Mouse (Mus musculus): ENCODE data around the gene Parm1. TPM values are rescaled to one million over a fixed set of nuclear protein-coding genes. Genes with fewer than 3 reads are reported as not detected.
A peak's percentile ranks its signal among the peaks of the same experiment; 100 is the strongest.

Gene Parm1
- polyA plus RNA-seq, 1 experiment: 0.99 TPM

DNA sequence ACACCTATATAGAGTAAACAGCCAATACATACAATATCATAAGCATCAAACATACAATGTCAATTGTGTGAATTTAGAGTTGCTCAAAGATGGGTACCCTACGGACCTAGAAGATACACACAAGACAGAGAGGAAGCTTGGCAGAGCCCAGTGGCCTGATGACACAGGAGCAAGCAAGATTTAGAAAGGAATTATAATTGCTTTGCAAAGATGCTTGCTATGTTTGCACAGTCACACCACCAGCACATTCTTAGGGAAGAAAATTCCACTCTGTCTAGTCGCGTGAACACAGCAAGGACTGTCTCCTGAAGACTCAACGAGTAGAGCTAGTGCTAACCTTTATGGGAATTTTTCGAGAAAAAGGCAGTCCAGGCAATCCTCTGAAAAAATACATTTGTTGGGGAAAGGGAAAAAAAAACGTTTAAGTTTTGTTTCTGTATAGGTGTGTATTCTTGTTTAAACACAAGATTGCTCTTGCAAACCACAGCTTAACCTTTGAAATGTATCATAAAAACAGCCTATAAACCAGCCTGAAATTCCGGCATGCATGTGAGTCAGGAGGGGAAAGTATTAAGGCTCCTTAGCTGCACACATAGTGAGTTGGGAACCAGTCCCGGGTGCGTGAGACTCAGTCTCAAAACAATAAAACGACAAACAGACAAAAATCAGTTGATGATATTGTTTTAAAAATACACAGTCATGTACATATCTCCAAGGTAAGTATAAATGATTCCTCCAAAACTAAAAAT, 15.5 kb downstream of the Parm1 start:
- Histone ChIP-seq H3K4me1 (ENCODE audit: control insufficient read depth, insufficient read depth, low read length) (no peaks in the 10 kb centered on the region), H3K4me3 (ENCODE audit: control insufficient read depth, low read depth, low read length) (no peak overlapping the region), H3K27ac (ENCODE audit: control insufficient read depth, insufficient read depth, low read depth, low read length) (no peak overlapping the region), H3K27me3 (ENCODE audit: control insufficient read depth, insufficient read depth, low read length) (no peaks in the 10 kb centered on the region), H3K36me3 (ENCODE audit: control insufficient read depth, insufficient read depth, low read length) (no peaks in the 10 kb centered on the region)
- no peak for TF ChIP-seq POLR2A (IDR thresholded peaks at IDR 0.05; ENCODE audit: control insufficient read depth, low read depth, low read length)
- TF ChIP-seq CTCF (IDR thresholded peaks at IDR 0.05; ENCODE audit: control insufficient read depth, insufficient read depth, insufficient replicate concordance, low read depth, low read length): no peak

DNA sequence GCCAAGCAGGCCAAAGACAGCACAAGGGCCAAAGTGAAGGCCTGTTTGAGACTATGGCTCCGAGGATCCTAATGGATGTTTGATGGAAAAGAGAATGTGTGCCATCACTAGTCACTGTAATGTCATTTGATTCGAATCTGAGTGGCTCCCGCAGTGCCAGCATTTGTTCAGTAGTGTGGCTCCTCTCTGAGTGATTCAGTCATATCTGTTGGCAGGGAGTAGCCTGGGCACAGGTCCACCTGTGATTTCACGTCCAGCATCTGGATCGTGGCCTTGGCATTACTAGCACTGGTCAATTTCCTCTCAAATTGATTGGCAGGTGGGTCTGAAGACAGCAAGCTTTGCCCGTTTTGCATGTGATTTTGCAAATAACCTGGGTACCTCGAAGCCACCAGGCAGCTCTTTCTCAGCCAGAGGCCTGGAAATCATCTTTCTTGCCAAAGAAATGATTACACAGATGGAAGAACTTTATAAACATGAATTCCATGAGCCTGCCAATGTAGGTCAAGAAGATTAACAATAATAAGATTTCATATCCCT, 41.7 kb downstream of the Parm1 start:
- no peak for TF ChIP-seq POLR2A (IDR thresholded peaks at IDR 0.05; ENCODE audit: control insufficient read depth, low read depth, low read length)
- TF ChIP-seq CTCF (IDR thresholded peaks at IDR 0.05; ENCODE audit: control insufficient read depth, insufficient read depth, insufficient replicate concordance, low read depth, low read length): no peak
- H3K4me3 ChIP-seq (ENCODE audit: control insufficient read depth, low read depth, low read length): no peak overlapping the region
- no peaks in the 10 kb centered on the region for H3K36me3 ChIP-seq (ENCODE audit: control insufficient read depth, insufficient read depth, low read length)
- H3K27me3 ChIP-seq (ENCODE audit: control insufficient read depth, insufficient read depth, low read length): no peaks in the 10 kb centered on the region
- H3K27ac ChIP-seq (ENCODE audit: control insufficient read depth, insufficient read depth, low read depth, low read length): no peak overlapping the region
- H3K4me1 ChIP-seq (ENCODE audit: control insufficient read depth, insufficient read depth, low read length): no peaks in the 10 kb centered on the region

DNA sequence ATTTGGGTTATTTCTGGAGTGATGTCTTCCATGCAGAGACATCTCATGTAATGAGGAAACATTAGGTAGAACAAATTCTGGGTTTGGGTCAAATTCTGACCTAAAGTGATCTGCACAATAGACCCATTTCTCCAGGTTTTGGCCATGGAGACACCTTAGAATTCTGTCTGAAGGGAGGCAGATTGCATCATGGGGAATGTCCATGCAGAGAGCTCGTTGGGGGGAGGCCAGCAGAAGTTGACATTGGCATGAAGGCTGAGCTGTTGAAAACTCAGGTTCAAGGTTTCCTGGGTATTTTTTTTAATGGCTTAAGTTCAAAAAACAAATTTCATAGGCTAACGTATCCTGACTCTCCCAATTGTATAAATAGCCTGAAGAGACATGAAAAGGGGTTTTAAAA, 42.3 kb downstream of the Parm1 start:
- no peaks in the 10 kb centered on the region for H3K36me3 ChIP-seq (ENCODE audit: control insufficient read depth, insufficient read depth, low read length)
- TF ChIP-seq POLR2A (IDR thresholded peaks at IDR 0.05; ENCODE audit: control insufficient read depth, low read depth, low read length): no peak
- TF ChIP-seq CTCF (IDR thresholded peaks at IDR 0.05; ENCODE audit: control insufficient read depth, insufficient read depth, insufficient replicate concordance, low read depth, low read length): no peak
- H3K27ac ChIP-seq (ENCODE audit: control insufficient read depth, insufficient read depth, low read depth, low read length): no peak overlapping the region
- no peaks in the 10 kb centered on the region for H3K27me3 ChIP-seq (ENCODE audit: control insufficient read depth, insufficient read depth, low read length)
- no peak overlapping the region for H3K4me3 ChIP-seq (ENCODE audit: control insufficient read depth, low read depth, low read length)
- H3K4me1 ChIP-seq (ENCODE audit: control insufficient read depth, insufficient read depth, low read length): no peaks in the 10 kb centered on the region

DNA sequence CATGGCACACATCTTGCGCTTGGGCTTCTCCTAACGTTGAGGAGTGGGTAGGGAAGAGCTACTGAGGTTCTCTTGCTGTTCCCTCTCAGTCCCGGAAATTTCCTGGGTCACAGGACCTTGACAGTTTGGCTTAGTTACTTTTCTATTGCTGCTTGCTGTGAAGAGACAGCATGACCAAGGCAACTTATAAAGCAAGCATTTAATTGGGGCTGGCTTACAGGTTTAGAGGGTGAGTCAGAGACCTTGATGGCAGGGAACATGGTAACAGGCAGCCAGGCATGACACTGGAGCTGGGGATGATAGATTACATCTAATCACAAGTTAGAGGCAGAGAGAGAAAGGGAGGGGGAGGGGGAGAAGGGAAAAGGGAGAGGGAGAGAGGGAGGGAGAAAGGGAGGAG, 44.0 kb downstream of the Parm1 start:
- Histone ChIP-seq H3K4me3 (ENCODE audit: control insufficient read depth, low read depth, low read length) (no peak overlapping the region), H3K4me1 (ENCODE audit: control insufficient read depth, insufficient read depth, low read length) (no peaks in the 10 kb centered on the region), H3K27ac (ENCODE audit: control insufficient read depth, insufficient read depth, low read depth, low read length) (no peak overlapping the region), H3K27me3 (ENCODE audit: control insufficient read depth, insufficient read depth, low read length) (no peaks in the 10 kb centered on the region), H3K36me3 (ENCODE audit: control insufficient read depth, insufficient read depth, low read length) (no peaks in the 10 kb centered on the region)
- TF ChIP-seq CTCF (IDR thresholded peaks at IDR 0.05; ENCODE audit: control insufficient read depth, insufficient read depth, insufficient replicate concordance, low read depth, low read length): no peak
- TF ChIP-seq POLR2A (IDR thresholded peaks at IDR 0.05; ENCODE audit: control insufficient read depth, low read depth, low read length): no peak

DNA sequence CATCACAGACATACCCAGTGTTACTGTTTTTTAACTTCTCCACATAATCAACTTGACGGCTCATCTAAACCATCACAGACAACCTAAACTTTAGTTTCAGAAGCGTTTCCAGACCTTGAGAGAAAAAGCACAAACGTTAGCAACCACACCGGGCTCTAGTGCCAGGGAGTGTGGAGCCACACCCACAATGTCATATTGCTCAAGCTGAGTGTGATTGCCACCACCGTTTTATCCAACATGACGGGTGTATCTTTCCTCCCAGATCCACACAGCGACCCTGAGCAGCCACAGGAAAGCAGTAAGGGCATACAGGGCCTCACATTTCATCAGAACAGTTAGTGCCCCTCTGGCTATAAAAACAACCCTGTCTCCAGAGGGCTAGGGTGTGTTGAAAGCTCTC, 45.1 kb downstream of the Parm1 start:
- TF ChIP-seq POLR2A (IDR thresholded peaks at IDR 0.05; ENCODE audit: control insufficient read depth, low read depth, low read length) (no peak), CTCF (IDR thresholded peaks at IDR 0.05; ENCODE audit: control insufficient read depth, insufficient read depth, insufficient replicate concordance, low read depth, low read length) (no peak)
- Histone ChIP-seq H3K27ac (ENCODE audit: control insufficient read depth, insufficient read depth, low read depth, low read length) (no peak overlapping the region), H3K27me3 (ENCODE audit: control insufficient read depth, insufficient read depth, low read length) (no peaks in the 10 kb centered on the region), H3K4me1 (ENCODE audit: control insufficient read depth, insufficient read depth, low read length) (no peaks in the 10 kb centered on the region), H3K36me3 (ENCODE audit: control insufficient read depth, insufficient read depth, low read length) (no peaks in the 10 kb centered on the region), H3K4me3 (ENCODE audit: control insufficient read depth, low read depth, low read length) (no peak overlapping the region)

DNA sequence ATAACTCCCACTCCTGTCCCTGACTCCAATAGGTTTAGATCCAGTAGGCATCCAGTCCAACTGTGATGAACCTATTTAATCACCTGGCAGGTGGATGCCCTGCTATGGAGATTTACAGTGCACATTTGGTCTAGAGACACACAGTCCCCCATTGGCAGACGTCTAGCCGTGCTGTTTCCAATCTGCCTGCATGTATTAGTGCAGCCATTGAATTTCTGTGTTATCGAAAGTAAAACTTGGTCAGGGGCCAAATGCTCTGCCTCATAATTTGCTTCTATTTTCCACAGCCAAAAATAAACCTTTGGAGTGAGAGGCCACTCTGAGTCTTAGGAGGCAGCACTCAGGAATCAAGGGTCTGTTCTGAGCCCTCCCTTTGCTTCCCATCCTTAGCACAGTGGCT, 46.6 kb downstream of the Parm1 start:
- TF ChIP-seq CTCF (IDR thresholded peaks at IDR 0.05; ENCODE audit: control insufficient read depth, insufficient read depth, insufficient replicate concordance, low read depth, low read length): no peak
- no peak for TF ChIP-seq POLR2A (IDR thresholded peaks at IDR 0.05; ENCODE audit: control insufficient read depth, low read depth, low read length)
- Histone ChIP-seq H3K36me3 (ENCODE audit: control insufficient read depth, insufficient read depth, low read length) (no peaks in the 10 kb centered on the region), H3K27ac (ENCODE audit: control insufficient read depth, insufficient read depth, low read depth, low read length) (0 out of 2 replicates have a peak overlapping the region, but pooled peaks have one; percentile 6), H3K27me3 (ENCODE audit: control insufficient read depth, insufficient read depth, low read length) (no peaks in the 10 kb centered on the region), H3K4me1 (ENCODE audit: control insufficient read depth, insufficient read depth, low read length) (no peaks in the 10 kb centered on the region), H3K4me3 (ENCODE audit: control insufficient read depth, low read depth, low read length) (no peak overlapping the region)

DNA sequence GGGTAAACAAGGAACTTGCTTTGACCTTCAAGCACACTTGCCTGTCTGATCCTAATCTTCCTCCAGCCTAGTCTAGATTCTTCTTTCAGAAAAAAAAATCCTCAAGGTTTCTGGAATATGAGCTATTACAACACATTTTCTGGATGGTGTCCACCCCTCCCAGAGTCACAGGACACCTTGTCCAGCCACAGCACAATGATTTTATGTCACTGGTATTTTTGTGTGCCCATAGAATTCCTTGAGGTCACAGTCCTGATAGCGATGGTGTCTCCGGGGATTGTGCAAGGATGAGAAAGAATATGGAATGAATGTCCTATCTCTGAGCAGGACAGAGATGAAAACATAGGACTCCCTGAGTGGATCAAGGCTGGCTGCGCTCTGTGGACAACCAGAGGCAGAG, 48.0 kb downstream of the Parm1 start:
- Histone ChIP-seq H3K36me3 (ENCODE audit: control insufficient read depth, insufficient read depth, low read length) (no peaks in the 10 kb centered on the region), H3K27ac (ENCODE audit: control insufficient read depth, insufficient read depth, low read depth, low read length) (no peak overlapping the region; the same call in 1 of the 2 replicates), H3K4me3 (ENCODE audit: control insufficient read depth, low read depth, low read length) (no peak overlapping the region), H3K27me3 (ENCODE audit: control insufficient read depth, insufficient read depth, low read length) (no peaks in the 10 kb centered on the region), H3K4me1 (ENCODE audit: control insufficient read depth, insufficient read depth, low read length) (no peaks in the 10 kb centered on the region)
- TF ChIP-seq CTCF (IDR thresholded peaks at IDR 0.05; ENCODE audit: control insufficient read depth, insufficient read depth, insufficient replicate concordance, low read depth, low read length): no peak
- no peak for TF ChIP-seq POLR2A (IDR thresholded peaks at IDR 0.05; ENCODE audit: control insufficient read depth, low read depth, low read length)
